Mouse (Mus musculus) neural tube, embryonic 10.5 days (tissue): ENCODE measurements around the gene Oxld1.

Experiments
- DNase-seq: peaks from one replicate; pipeline ENCODE4 v3.0.0-alpha.2; 2017; ENCODE audit warnings: low spot score; ENCODE audit errors: extremely low spot score

The Oxld1 gene

DNA sequence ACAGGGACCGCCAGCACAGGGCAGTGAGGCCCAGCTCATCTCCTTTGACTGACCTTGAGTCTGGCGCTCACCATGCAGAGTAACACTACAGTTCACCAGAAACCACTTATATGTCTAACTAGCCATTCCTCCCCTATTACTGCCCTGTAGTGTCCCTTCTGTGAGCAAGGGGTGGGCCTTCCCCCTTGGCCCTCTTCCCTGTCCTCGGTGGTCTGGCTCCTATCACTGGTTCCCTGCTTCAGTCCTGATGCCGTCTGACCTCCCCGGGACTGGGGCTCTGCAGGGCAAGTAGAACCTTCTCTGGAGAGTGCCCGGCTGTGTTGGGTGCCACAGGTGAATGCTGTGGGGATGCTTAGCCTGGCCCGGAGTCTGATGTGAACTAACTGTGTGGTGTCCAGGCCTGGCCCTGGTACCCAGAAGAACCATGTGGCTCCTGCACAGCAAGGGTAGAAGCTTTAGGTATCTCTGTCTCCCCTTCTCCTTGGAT, 25.6 kb upstream of the Oxld1 start:
- DNase-seq: no peak

DNA sequence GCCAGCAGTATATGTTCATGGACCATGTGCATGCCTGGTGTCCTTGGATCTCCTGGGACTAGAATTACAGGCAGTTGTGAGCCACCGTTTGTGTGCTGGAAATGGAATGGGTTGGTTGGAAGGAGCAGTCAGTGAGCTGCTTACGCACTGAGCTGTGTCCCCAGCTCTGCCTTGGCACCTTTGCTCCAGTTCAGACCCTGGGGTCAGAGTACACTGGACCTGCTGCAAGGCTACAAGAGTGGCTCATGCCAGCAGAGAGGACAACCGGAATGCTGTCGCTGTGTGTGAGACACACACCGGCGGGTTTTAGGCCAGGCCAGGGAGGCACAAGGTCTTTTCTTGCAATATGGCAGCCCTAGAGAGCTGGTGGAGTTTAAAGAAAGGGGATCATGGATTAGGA, 14.2 kb upstream of the Oxld1 start:
- DNase-seq: no peak

DNA sequence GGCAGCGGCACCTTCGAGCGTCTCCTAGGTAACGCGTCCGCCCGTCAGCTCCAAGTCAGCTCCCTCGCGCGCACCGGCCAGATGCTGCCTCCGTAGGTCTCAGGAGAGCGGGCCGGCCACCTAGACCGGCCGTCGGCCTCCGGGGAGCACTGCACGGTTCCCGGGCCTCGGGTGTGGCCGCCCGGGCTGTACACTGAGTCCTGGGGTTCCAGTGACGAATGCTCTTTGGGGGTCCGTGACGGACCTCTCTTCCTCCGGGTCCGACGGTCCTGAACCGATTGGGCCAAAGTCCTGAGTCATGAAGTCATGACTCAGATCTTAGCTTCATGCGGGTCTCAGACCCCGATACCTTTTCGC, 9.8 kb upstream of the Oxld1 start:
- DNase-seq: no peak

DNA sequence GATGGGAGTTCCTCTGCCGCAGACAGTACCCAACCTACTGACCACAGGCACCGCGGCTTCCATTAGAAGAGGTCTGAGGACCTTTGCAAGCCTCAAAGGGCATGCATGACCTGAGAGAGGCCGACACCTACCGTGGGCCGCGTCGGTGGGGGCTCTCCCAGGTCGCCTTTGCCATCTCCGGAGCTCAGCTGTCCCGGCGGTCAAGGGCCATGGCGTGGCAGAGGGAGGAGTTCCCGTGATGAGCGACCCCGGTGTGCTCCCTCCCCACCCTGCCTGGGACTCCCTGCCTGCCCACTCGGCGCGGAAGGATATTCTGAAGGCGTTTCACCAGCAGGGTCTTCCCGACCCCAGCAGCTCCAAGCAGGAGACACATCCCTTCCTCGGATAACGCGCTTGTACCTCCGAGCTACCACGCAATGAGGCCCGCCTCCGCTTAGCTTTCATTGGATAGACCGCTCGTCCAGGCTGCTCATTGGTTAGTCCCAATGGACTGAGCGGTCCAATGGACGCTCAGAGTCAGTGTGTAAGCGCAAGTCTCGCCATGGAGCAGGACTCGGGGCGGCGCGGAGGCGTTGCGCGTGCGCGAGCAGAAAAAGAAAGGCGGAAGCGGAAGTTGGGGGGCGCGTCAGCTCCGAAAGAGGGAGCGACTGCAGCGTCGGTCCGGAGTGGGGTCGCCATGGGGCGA, 9.3 kb upstream of the Oxld1 start, which contains the start of gene Arl16:
Gene Arl16, minus strand, starts transcription at position 557 of the 685 bp plus-strand sequence.
- peak; percentile 98 for DNase-seq

DNA sequence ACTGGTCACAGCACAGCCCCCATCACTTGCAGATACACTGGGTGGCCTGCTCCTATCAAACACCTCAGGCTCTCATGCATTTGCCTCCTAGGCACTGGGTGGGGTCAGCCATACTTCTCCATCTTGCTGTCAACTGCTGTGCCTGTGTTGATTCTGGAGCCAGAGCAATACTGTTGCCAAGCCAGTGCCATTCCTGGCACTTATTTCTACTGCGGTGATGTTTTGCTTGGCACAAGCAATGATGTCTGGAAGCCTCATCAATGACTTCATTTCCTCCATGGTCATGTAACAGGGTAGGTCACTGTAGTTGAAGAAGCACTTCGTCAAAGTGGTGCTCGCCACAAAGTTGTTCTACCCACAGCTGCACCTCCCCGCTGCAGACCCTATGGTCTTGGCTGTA, 7.7 kb upstream of the Oxld1 start:
- no peak for DNase-seq

DNA sequence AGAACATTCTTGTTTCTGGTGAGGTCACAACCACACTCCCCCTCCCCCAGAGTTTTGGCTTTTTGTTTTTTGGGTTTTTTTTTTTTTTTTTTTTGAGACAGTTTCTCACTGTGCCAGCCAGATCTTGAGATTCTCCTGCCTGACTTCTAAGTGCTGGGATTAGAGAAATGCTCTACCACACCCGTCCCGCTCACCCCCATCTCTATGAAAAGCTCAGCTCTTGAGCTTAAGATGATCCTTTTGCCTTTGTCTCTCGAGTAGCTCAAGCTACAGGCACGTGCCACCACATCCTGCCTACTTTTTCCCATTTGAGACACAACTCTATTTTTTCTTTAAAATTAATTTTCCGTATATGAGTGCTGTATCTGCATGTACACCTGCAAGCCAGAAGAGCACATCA, 6.5 kb upstream of the Oxld1 start:
- no peak for DNase-seq

DNA sequence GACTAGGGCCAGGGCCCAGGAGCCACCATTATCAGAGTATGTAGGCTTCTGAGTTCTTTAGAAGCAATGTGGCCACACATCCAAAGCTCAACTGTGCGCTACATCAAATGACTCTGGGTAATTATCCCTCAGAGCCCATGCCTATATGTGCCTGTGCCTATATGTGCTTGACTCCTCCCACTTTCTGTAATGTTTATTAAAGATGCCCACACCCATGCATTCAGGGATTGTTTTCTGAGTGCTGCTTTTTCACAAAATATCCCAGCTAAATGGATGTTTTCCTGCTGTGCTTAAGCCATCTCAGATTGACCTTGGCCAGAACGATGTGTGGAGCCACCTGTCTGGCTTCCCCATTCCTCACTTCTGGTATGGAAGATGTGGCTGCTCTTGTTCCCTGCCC, 5.7 kb upstream of the Oxld1 start:
- no peak for DNase-seq

DNA sequence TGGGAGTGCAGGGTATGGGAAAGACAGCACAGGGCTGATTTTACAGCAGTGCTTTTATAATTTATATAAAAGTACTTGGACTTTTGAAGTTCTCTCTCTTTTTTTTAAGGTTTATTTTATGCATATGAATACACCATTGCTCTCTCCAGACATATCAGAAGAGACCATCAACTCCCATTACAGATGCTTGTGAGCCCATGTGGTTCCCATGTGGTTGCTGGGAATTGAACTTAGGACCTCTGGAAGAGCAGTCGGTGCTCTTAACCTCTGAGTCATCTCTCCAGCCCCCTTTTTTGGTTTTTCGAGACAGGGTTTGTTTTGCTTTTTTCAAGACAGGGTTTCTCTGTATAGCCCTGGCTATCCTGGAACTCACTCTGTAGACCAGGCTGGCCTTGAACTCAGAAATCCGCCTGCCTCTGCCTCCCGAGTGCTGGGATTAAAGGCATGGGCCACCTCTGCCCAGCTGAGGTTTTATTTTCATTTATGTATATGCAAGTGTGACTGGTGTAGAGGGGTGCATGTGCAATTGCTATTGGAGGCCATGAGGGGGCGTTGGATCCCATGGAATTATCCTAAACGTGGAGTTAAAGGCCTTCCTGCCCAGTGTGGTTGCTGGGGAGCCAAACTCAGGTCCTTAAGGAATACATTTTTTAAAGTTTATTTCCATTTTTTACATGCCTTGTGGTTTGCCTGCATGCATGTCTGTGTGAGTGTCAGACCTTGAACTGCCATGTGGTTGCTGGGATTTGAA, 1.2 kb upstream of the Oxld1 start:
- no peak for DNase-seq

DNA sequence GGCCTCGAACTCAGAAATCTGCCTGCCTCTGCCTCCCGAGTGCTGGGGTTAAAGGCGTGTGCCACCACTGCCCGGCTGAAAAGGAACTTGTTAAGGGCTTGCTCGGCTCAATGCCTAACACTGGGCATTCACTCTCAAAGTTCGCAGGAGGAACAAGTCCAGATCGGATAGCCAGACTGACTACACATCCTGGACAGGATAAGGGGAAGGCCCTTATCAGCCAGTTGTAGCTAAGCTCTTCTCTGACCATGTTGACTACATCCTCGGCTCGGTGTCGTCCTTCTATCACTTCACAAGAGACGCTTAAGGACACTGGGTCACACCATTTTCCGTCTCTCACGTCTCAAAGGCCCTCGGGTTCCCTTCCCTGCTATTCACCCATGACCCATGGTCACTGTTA, 498 bp downstream of the Oxld1 start:
- no peak for DNase-seq

DNA sequence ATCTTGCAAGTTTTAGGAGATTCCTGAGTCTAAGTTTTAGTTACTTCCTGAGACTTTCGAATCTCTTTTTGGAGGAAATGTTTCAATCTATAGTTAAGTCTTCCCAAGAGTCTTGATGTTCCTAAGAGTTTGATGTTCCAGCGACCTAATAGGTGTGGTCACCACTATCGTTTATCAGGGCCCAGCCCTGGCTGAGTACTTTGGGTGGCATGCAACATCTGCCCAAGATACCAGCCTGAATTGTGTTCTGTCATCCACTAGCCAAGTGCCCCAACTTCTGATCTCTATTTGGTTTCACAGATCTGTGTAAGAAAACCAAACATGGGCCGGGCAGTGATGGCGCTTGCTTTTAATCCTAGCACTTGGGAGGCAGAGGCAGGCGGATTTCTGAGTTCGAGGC, 2.5 kb downstream of the Oxld1 start:
- no peak for DNase-seq

DNA sequence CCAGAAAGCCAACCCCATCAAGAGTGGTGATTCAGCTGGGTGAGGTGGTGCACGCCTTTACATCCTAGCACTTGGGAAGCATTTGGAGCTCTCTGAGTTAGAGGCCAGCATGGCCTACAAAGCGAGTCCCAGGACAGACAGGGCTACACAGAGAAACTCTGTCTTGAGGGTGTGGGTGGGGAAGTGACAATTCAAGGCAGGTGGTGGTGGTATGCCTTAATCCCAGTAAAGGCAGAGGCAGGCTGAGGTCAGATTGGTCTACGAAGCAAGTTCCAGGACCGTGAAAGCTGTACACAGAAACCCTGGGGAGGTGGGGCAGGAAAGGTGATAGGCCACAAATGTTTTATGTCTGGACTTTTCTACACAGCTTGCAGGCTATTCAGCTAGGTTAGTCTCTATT, 2.9 kb downstream of the Oxld1 start:
- DNase-seq: no peak

DNA sequence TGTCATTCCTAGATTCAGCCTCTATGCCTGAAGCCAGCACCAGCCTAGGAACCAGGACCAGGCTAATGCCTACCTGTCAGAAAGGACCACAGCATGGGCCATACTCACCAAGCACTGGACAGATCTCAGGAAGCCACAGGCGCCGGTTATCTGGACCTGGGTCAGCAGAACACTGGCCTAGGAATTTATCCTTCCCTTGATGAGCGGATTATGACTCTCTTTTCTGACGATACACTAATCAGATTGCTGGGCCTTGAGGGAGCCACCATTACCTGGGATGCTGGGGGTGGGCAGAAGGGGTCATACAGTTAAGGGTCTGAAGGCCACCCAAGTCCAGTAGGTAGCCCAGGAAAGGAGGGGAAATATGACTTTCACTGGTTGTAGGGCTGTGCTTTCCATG, 4.6 kb downstream of the Oxld1 start, which contains the start of gene Pde6g:
Gene Pde6g, minus strand, starts transcription at position 195 of the 400 bp plus-strand sequence.
- DNase-seq: no peak

DNA sequence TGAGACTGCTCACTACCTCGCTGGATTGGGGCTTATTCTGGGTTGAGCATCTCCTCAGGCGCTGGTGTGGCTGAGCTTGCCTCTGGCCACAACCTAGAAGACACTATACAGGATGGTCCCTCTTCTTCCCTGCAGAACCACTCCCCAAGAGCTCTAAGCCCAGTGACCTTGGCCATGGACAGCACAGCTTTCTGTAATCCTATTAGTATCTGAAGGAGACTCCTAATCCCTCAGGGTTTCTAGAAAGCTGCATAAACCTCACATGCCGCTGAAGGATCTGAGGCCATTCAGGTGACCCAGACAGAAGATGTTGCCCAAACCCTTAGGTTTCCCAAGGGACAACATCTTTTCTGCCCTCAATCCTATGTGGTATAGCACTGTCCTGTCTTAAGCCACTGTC, 5.6 kb downstream of the Oxld1 start:
- no peak for DNase-seq

DNA sequence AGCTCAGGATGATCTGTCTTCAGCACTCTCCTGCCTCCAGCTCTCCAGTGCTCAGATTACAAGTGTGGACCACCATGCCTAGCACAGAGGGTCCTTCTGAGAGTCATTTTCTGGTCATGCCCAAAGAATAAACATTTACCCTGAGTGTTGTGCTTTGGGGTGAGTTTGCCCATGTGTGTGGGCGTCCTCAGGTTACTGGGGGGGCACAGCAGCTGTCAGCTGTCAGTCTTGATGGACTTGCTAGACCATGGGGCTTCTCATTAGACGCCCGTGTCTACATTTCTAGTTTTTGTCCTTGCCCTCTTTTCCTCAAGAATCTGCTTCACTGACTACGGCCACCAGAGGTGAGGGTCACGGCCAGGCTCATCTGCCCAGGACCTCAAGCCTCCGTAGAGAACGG, 10.7 kb downstream of the Oxld1 start:
- DNase-seq: no peak

DNA sequence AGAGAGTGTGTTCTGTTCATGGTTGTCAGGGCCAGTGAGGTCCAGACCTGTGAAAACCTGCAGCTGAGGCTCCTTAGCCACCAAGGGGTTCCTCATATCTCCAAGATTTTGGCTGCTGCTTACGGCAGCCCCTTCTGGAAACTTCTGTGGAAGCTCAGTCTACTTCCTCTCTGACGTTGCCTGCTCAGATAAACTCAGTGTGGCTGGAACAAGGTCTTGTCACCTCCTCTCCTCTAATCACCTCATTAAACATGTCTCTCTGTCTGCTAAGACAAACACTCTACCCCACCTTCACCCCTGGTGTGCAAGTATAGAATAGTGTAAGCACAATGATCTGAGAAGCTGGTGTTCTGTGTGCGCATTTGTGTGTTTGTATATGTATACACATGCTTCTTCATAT, 12.4 kb downstream of the Oxld1 start:
- no peak for DNase-seq

DNA sequence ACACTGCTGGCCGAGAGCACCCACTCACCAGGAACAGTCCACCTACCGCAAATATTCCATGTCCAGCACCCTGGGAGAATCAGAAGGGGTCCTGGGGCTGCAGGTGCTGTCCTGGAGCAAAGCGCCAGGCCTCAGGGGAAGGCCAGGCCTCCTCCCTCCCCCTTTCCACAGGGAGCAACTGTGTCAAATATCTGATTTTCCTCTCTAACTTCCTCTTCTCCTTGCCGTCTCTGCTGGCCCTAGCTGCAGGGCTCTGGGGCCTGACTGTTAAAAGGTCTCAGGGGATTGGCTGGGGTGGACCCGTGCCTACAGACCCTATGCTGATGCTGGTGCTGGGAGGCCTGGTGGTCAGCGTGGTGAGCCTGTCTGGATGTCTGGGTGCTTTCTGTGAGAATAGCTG, 13.8 kb downstream of the Oxld1 start:
- no peak for DNase-seq

DNA sequence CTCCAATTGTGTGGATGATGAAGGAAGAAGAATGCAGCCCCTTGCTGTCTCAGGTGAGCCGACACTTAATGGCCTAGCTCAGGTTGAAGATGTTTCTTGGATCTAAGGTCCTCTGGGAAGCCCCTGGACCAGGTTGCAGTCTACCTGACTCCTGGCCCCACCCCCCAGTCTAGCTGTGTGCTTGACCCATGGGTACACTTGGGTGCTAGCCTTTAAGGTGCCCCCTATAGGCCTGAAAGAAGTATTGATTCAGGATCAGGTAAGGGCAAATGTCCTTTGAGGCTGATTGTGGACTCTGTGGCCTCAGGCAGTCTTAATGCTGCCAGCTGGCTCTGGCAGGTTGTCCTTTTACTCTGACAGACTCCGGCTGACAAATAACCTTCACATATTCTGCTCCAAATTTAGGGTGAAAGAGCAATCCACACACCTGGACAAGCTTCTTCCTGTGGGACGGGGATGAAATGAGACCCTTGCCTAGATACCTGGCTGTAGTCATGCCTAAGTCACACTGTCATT, 15.0 kb downstream of the Oxld1 start:
- DNase-seq: no peak

DNA sequence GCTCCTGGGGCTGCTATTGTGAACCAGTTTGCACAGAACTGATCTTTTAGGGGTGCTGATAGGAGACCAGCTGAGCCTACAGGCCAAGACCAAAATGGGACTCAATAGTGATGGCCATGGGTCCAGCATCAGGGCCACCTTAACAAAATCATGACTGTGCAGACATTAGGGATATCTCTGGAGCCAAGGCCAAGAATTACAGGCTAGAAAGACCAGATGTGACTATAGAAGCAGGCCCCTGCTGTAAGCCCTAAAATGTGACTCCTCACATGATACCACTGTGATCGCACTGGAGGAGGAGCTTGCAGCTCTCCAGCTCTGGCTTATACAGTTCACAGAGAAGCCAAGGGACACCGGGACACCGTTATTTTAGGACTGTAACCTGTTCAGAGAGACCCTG, 15.5 kb downstream of the Oxld1 start, which contains the start of gene Tspan10:
Gene Tspan10, plus strand, starts transcription at position 301 of the 400 bp plus-strand sequence.
- DNase-seq: no peak

DNA sequence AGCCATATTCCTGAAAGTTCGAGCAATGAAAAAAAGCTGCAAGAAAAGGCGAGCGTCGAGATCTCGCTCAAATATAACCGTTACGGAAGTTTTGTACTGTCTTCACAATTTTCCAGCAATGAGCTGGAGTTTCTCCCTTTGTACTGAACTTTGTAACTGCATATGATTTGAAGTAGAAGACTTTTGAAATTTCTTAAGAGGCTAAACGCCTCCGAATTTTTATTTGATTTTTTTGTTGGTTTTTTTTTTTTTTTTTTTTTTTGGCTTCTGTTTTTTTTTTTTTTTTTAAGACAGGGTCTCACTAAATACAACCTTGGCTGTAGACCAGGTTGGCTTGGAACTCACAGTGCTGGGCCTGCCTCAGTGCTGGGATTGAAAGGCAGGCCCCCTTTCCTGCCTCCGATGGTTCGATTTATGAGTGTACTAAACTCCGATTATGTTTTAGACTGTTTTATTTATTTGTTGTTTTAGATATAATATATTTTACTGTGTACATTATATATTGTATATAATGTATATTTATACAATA, 19.9 kb downstream of the Oxld1 start:
- DNase-seq: no peak

DNA sequence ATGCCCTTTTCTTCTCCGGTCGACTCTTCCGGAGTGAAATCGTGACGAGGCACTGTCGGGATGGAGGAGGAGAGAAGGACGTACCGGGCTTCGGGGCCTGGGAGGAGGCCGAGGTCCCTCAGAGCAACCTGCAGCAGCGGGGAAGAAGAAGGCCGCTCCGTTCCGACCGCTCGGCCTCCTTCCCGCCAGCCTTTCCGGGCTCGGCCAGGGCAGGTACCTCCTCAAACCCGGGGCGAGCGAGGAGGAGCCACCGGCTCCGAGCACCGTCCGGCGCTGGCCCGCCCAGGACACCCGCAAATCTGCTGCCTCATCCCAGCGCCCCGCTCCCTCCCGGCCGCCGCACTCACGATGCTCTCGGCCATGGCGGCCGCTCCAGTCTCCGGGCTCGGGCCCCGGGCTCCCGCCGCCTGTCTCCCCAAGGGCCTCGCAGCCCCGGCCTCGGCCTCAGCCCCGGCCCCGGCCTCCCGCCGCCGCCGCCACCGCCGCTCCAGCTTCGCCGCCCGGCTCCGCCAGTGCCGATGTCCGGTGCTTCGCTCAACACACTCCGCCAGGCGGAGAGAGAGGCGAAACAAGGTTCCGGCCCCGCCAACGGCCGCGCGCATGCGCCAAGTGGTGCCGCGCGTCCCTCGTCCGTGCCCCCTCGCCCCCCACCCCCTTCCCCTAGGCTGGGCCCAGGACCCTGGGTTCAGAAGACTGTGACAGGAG, 20.6 kb downstream of the Oxld1 start, which contains the start of gene Nploc4:
Gene Nploc4, minus strand, starts transcription at position 557 of the 705 bp plus-strand sequence.
- peak; percentile 96 for DNase-seq

DNA sequence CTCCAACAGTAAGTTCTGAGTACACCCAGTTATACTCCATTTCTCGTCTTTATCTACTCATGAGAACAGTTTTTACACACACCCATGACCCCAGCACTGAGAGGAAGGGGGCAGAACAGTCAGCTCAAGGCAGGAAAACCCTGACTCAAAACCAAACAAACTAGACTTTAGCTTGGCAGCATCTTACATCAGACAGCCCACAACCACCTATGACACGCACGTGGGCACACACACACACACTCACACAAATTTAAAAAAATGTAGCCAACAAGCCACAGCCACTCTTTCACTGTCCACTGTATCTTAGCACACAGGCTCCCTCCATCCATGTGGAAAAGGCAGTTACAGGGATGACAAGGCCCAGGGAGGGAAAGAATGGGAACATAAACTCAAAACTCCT, 31.1 kb downstream of the Oxld1 start:
- DNase-seq: no peak
